Mouse (Mus musculus): ENCODE data around the gene Ppm1h. TPM values are rescaled to one million over a fixed set of nuclear protein-coding genes. Genes with fewer than 3 reads are reported as not detected.
"Not testable (repeated sequence)": the region's sequence is repeated elsewhere in the genome, so short reads cannot be mapped to it uniquely, and the experiment has no call there.

Gene Ppm1h
- polyA plus RNA-seq, 1 experiment from 2014 or later = 34.3 TPM

- no peaks in the 10 kb centered on the region for H3K9me3 ChIP-seq (ENCODE audit: control insufficient read depth, low read length)
- H3K27ac ChIP-seq = no peak overlapping the region
- no peak overlapping the region for H3K4me2 ChIP-seq (replicated peaks)
- 66% methylated on average over 9 of the region's 9 CpGs for WGBS
- no peaks in the 10 kb centered on the region for H3K36me3 ChIP-seq (replicated peaks; ENCODE audit: control insufficient read depth, insufficient read depth)
- peaks cover 24% of the 10 kb centered on the region for H3K4me1 ChIP-seq (replicated peaks; ENCODE audit: control insufficient read depth, insufficient read depth, low read length)
- DNase-seq (ENCODE audit: low spot score) (no peak), ATAC-seq (ENCODE audit: low FRiP score) (no peak)
- H3K9ac ChIP-seq = no peak overlapping the region
- no peak overlapping the region for H3K4me3 ChIP-seq (replicated peaks; ENCODE audit: low read length)
- H3K27me3 ChIP-seq (ENCODE audit: control insufficient read depth, insufficient read depth, low read length) = no peaks in the 10 kb centered on the region
These were observed 282.9 kb downstream of the Ppm1h start for GRCm38 (mm10) chr10:122961494-122961893.

- H3K36me3 ChIP-seq (replicated peaks; ENCODE audit: control insufficient read depth, insufficient read depth) = no peaks in the 10 kb centered on the region
- ATAC-seq (ENCODE audit: low FRiP score) (no peak), DNase-seq (ENCODE audit: low spot score) (no peak)
- no peak overlapping the region for H3K4me3 ChIP-seq (replicated peaks; ENCODE audit: low read length)
- H3K4me2 ChIP-seq (replicated peaks) = no peak overlapping the region
- H3K27ac ChIP-seq = no peak overlapping the region
- no peaks in the 10 kb centered on the region for H3K27me3 ChIP-seq (ENCODE audit: control insufficient read depth, insufficient read depth, low read length)
- H3K9ac ChIP-seq = no peak overlapping the region
- 55% methylated on average over 9 of the region's 9 CpGs for WGBS
- no peaks in the 10 kb centered on the region for H3K9me3 ChIP-seq (ENCODE audit: control insufficient read depth, low read length)
- peaks cover 24% of the 10 kb centered on the region for H3K4me1 ChIP-seq (replicated peaks; ENCODE audit: control insufficient read depth, insufficient read depth, low read length)
These were observed 284.1 kb downstream of the Ppm1h start for GRCm38 (mm10) chr10:122962651-122963050.

- peak overlapping the region; percentile 55 for H3K9ac ChIP-seq
- peak overlapping the region; percentile 50 for H3K4me2 ChIP-seq (replicated peaks)
- peak overlapping the region; percentile 21 for H3K4me3 ChIP-seq (replicated peaks; ENCODE audit: low read length)
- no peaks in the 10 kb centered on the region for H3K9me3 ChIP-seq (ENCODE audit: control insufficient read depth, low read length)
- no peaks in the 10 kb centered on the region for H3K36me3 ChIP-seq (replicated peaks; ENCODE audit: control insufficient read depth, insufficient read depth)
- H3K27ac ChIP-seq = peak overlapping the region; percentile 78
- DNase-seq (ENCODE audit: low spot score) (peak; percentile 48), ATAC-seq (ENCODE audit: low FRiP score) (peak; percentile 61; the same call in 1 of the 2 replicates)
- H3K4me1 ChIP-seq (replicated peaks; ENCODE audit: control insufficient read depth, insufficient read depth, low read length) = peaks cover 24% of the 10 kb centered on the region
- H3K27me3 ChIP-seq (ENCODE audit: control insufficient read depth, insufficient read depth, low read length) = no peaks in the 10 kb centered on the region
- WGBS = 1% methylated on average over 21 of the region's 21 CpGs
These were observed 285.1 kb downstream of the Ppm1h start for GRCm38 (mm10) chr10:122963463-122964240.

- no peaks in the 10 kb centered on the region for H3K27me3 ChIP-seq (ENCODE audit: control insufficient read depth, insufficient read depth, low read length)
- DNase-seq (ENCODE audit: low spot score) (no peak), ATAC-seq (ENCODE audit: low FRiP score) (peak; percentile 44; the same call in 1 of the 2 replicates)
- H3K9me3 ChIP-seq (ENCODE audit: control insufficient read depth, low read length) = no peaks in the 10 kb centered on the region
- H3K9ac ChIP-seq = peak overlapping the region; percentile 55; the same call in 1 of the 2 replicates
- peaks cover 24% of the 10 kb centered on the region for H3K4me1 ChIP-seq (replicated peaks; ENCODE audit: control insufficient read depth, insufficient read depth, low read length)
- no peaks in the 10 kb centered on the region for H3K36me3 ChIP-seq (replicated peaks; ENCODE audit: control insufficient read depth, insufficient read depth)
- H3K27ac ChIP-seq = peak overlapping the region; percentile 78
- no peak overlapping the region for H3K4me3 ChIP-seq (replicated peaks; ENCODE audit: low read length)
- WGBS = 14% methylated on average over 4 of the region's 4 CpGs
- H3K4me2 ChIP-seq (replicated peaks) = peak overlapping the region; percentile 50
These were observed 285.7 kb downstream of the Ppm1h start for GRCm38 (mm10) chr10:122964241-122964636.

GRCm38 (mm10) chr10:122965650-122966049 is 287.1 kb downstream of the Ppm1h start:
- H3K27ac ChIP-seq; H3K27me3 ChIP-seq (ENCODE audit: control insufficient read depth, insufficient read depth, low read length); H3K4me3 ChIP-seq (replicated peaks; ENCODE audit: low read length); H3K4me2 ChIP-seq (replicated peaks); H3K36me3 ChIP-seq (replicated peaks; ENCODE audit: control insufficient read depth, insufficient read depth); H3K9ac ChIP-seq; H3K9me3 ChIP-seq (ENCODE audit: control insufficient read depth, low read length); DNase-seq (ENCODE audit: low spot score); ATAC-seq (ENCODE audit: low FRiP score): not testable (repeated sequence)
- H3K4me1 ChIP-seq (replicated peaks; ENCODE audit: control insufficient read depth, insufficient read depth, low read length) = peaks cover 24% of the 10 kb centered on the region
- 45% methylated on average over 4 of the region's 5 CpGs for WGBS

- WGBS = 72% methylated on average over 7 of the region's 7 CpGs
- no peaks in the 10 kb centered on the region for H3K9me3 ChIP-seq (ENCODE audit: control insufficient read depth, low read length)
- DNase-seq (ENCODE audit: low spot score) (no peak), ATAC-seq (ENCODE audit: low FRiP score) (no peak)
- H3K36me3 ChIP-seq (replicated peaks; ENCODE audit: control insufficient read depth, insufficient read depth) = no peaks in the 10 kb centered on the region
- no peaks in the 10 kb centered on the region for H3K27me3 ChIP-seq (ENCODE audit: control insufficient read depth, insufficient read depth, low read length)
- no peak overlapping the region for H3K27ac ChIP-seq
- no peak overlapping the region for H3K4me2 ChIP-seq (replicated peaks)
- H3K4me3 ChIP-seq (replicated peaks; ENCODE audit: low read length) = no peak overlapping the region
- H3K4me1 ChIP-seq (replicated peaks; ENCODE audit: control insufficient read depth, insufficient read depth, low read length) = peaks cover 18% of the 10 kb centered on the region
- H3K9ac ChIP-seq = no peak overlapping the region
These were observed 287.9 kb downstream of the Ppm1h start for GRCm38 (mm10) chr10:122966421-122966820.

GRCm38 (mm10) chr10:122970188-122970587 is 291.6 kb downstream of the Ppm1h start:
- H3K27ac ChIP-seq = no peak overlapping the region
- ATAC-seq (ENCODE audit: low FRiP score) (no peak), DNase-seq (ENCODE audit: low spot score) (no peak)
- no peaks in the 10 kb centered on the region for H3K36me3 ChIP-seq (replicated peaks; ENCODE audit: control insufficient read depth, insufficient read depth)
- no peaks in the 10 kb centered on the region for H3K4me1 ChIP-seq (replicated peaks; ENCODE audit: control insufficient read depth, insufficient read depth, low read length)
- no peaks in the 10 kb centered on the region for H3K27me3 ChIP-seq (ENCODE audit: control insufficient read depth, insufficient read depth, low read length)
- H3K4me2 ChIP-seq (replicated peaks) = no peak overlapping the region
- no peak overlapping the region for H3K4me3 ChIP-seq (replicated peaks; ENCODE audit: low read length)
- no peaks in the 10 kb centered on the region for H3K9me3 ChIP-seq (ENCODE audit: control insufficient read depth, low read length)
- H3K9ac ChIP-seq = no peak overlapping the region
- 90% methylated on average over 7 of the region's 7 CpGs for WGBS

- Histone ChIP-seq H3K36me3 (replicated peaks; ENCODE audit: control insufficient read depth, insufficient read depth) (no peaks in the 10 kb centered on the region), H3K27ac (no peak overlapping the region), H3K9ac (no peak overlapping the region), H3K9me3 (ENCODE audit: control insufficient read depth, low read length) (no peaks in the 10 kb centered on the region), H3K27me3 (ENCODE audit: control insufficient read depth, insufficient read depth, low read length) (no peaks in the 10 kb centered on the region), H3K4me3 (replicated peaks; ENCODE audit: low read length) (no peak overlapping the region), H3K4me2 (replicated peaks) (no peak overlapping the region), H3K4me1 (replicated peaks; ENCODE audit: control insufficient read depth, insufficient read depth, low read length) (peaks cover 8% of the 10 kb centered on the region; the same call in 1 of the 2 replicates)
- DNase-seq (ENCODE audit: low spot score) (no peak), ATAC-seq (ENCODE audit: low FRiP score) (no peak)
These were observed 294.7 kb downstream of the Ppm1h start for GRCm38 (mm10) chr10:122973241-122973640.

GRCm38 (mm10) chr10:122976038-122976437 is 297.5 kb downstream of the Ppm1h start:
- no peak overlapping the region for H3K4me3 ChIP-seq (replicated peaks; ENCODE audit: low read length)
- H3K9me3 ChIP-seq (ENCODE audit: control insufficient read depth, low read length) = no peaks in the 10 kb centered on the region
- H3K4me1 ChIP-seq (replicated peaks; ENCODE audit: control insufficient read depth, insufficient read depth, low read length) = peaks cover 8% of the 10 kb centered on the region; the same call in 1 of the 2 replicates
- DNase-seq (ENCODE audit: low spot score) (no peak), ATAC-seq (ENCODE audit: low FRiP score) (no peak)
- WGBS = 75% methylated on average over 9 of the region's 9 CpGs
- no peak overlapping the region for H3K4me2 ChIP-seq (replicated peaks)
- no peak overlapping the region for H3K27ac ChIP-seq
- H3K27me3 ChIP-seq (ENCODE audit: control insufficient read depth, insufficient read depth, low read length) = no peaks in the 10 kb centered on the region
- H3K9ac ChIP-seq = no peak overlapping the region
- peaks cover 10% of the 10 kb centered on the region; the same call in 1 of the 2 replicates for H3K36me3 ChIP-seq (replicated peaks; ENCODE audit: control insufficient read depth, insufficient read depth)
